Mouse (Mus musculus) lung, adult 2 months (tissue): ENCODE results near the gene Cdh4. TPM values are rescaled to one million over a fixed set of nuclear protein-coding genes. Genes with fewer than 3 reads are reported as not detected.
A peak's percentile ranks its signal among the peaks of the same experiment; 100 is the strongest.

Source experiments
- DNase-seq: peaks from one replicate; pipeline ENCODE4 v3.0.0; 2022
- H3K4me1 ChIP-seq: fragments of 200-500 bp; 2 replicates; pipeline ENCODE4 v1.6.1; 2011; ENCODE audit warnings: low read length; ENCODE audit not compliant: control insufficient read depth, insufficient read depth
- H3K4me3 ChIP-seq: fragments of 200-500 bp; replicated peaks from 2 replicates; pipeline ENCODE3; 2011; ENCODE audit warnings: low read depth, mild to moderate bottlenecking, control low read depth, low read length; ENCODE audit errors: extremely low read depth
- CTCF ChIP-seq: fragments of 200-500 bp; IDR thresholded peaks from 2 replicates; pipeline ENCODE4 v1.5.1; 2011; ENCODE audit warnings: mild to moderate bottlenecking, low read length, control low read depth; ENCODE audit not compliant: insufficient read depth
- POLR2A ChIP-seq: fragments of 200-500 bp; IDR thresholded peaks from 2 replicates; pipeline ENCODE4 v1.6.1; 2011; ENCODE audit warnings: low read depth, mild to moderate bottlenecking, control low read depth, low read length, borderline replicate concordance; ENCODE audit errors: extremely low read depth
- WGBS: fragments of 180-500 bp; shearing (Covaris S2); methylation state at CpG from one replicate; pipeline ENCODE4 v1.1.7; 2018; 5-methylcytosine and 5-hydroxymethylcytosine counted together
- polyA plus RNA-seq: library from polyadenylated mRNA; depleted of rRNA; stranded (reverse); fragments of >200 nt; gene quantifications from 2 replicates; pipeline ENCODE4 v1.2.3, GENCODE M21; 2012

Gene Cdh4
- polyA plus RNA-seq, 1 experiment = 2.0 TPM

GRCm38 (mm10) chr2:179764460-179764859 is 322.2 kb downstream of the Cdh4 start:
- no peak overlapping the region for H3K4me3 ChIP-seq
- no peak for TF ChIP-seq POLR2A
- no peak for TF ChIP-seq CTCF
- no peak for DNase-seq
- H3K4me1 ChIP-seq = no peaks in the 10 kb centered on the region; the same call in 1 of the 2 replicates
- 70% methylated on average over 2 of the region's 2 CpGs for WGBS

- no peak for DNase-seq
- no peak for TF ChIP-seq CTCF
- no peak for TF ChIP-seq POLR2A
- WGBS = 22% methylated on average over 16 of the region's 16 CpGs
- Histone ChIP-seq H3K4me3 (no peak overlapping the region), H3K4me1 (no peaks in the 10 kb centered on the region; the same call in 1 of the 2 replicates)
Measured at GRCm38 (mm10) chr2:179766664-179767526, 324.7 kb downstream of the Cdh4 start.

GRCm38 (mm10) chr2:179767527-179767849 is 325.3 kb downstream of the Cdh4 start:
- no peak for DNase-seq
- WGBS = 28% methylated on average over 9 of the region's 9 CpGs
- Histone ChIP-seq H3K4me1 (no peaks in the 10 kb centered on the region; the same call in 1 of the 2 replicates), H3K4me3 (no peak overlapping the region)
- TF ChIP-seq POLR2A (no peak), CTCF (no peak)

GRCm38 (mm10) chr2:179769137-179769536 is 326.9 kb downstream of the Cdh4 start:
- peak; percentile 17 for DNase-seq
- WGBS = 40% methylated on average over 5 of the region's 5 CpGs
- TF ChIP-seq CTCF = no peak
- no peak for TF ChIP-seq POLR2A
- Histone ChIP-seq H3K4me3 (no peak overlapping the region), H3K4me1 (no peaks in the 10 kb centered on the region; the same call in 1 of the 2 replicates)

- 57% methylated on average over 8 of the region's 8 CpGs for WGBS
- no peak for DNase-seq
- no peak overlapping the region for H3K4me3 ChIP-seq
- TF ChIP-seq POLR2A (no peak), CTCF (no peak)
- H3K4me1 ChIP-seq = no peaks in the 10 kb centered on the region; the same call in 1 of the 2 replicates
Measured at GRCm38 (mm10) chr2:179769943-179770342, 327.7 kb downstream of the Cdh4 start.

- TF ChIP-seq POLR2A (no peak), CTCF (no peak)
- Histone ChIP-seq H3K4me1 (no peaks in the 10 kb centered on the region), H3K4me3 (no peak overlapping the region)
- WGBS = 23% methylated on average over 13 of the region's 13 CpGs
- peak; percentile 18 for DNase-seq
Measured at GRCm38 (mm10) chr2:179774440-179775110, 332.3 kb downstream of the Cdh4 start.

GRCm38 (mm10) chr2:179775999-179776705 is 333.9 kb downstream of the Cdh4 start:
- H3K4me1 ChIP-seq = no peaks in the 10 kb centered on the region
- 64% methylated on average over 10 of the region's 10 CpGs for WGBS
- peak; percentile 8 for DNase-seq
- H3K4me3 ChIP-seq = no peak overlapping the region
- TF ChIP-seq POLR2A (no peak), CTCF (no peak)

- TF ChIP-seq CTCF = no peak
- no peak for TF ChIP-seq POLR2A
- 58% methylated on average over 9 of the region's 9 CpGs for WGBS
- Histone ChIP-seq H3K4me1 (no peaks in the 10 kb centered on the region), H3K4me3 (no peak overlapping the region)
- DNase-seq = no peak
Measured at GRCm38 (mm10) chr2:179779266-179779665, 337.0 kb downstream of the Cdh4 start.

- DNase-seq = no peak
- WGBS = 46% methylated on average over 4 of the region's 4 CpGs
- no peak overlapping the region for H3K4me3 ChIP-seq
- TF ChIP-seq CTCF (no peak), POLR2A (no peak)
- H3K4me1 ChIP-seq = no peaks in the 10 kb centered on the region
Measured at GRCm38 (mm10) chr2:179780961-179781360, 338.7 kb downstream of the Cdh4 start.

- no peak for DNase-seq
- TF ChIP-seq CTCF = no peak
- no peak for TF ChIP-seq POLR2A
- H3K4me3 ChIP-seq = no peak overlapping the region
- WGBS = 82% methylated on average over 18 of the region's 18 CpGs
- no peaks in the 10 kb centered on the region for H3K4me1 ChIP-seq
Measured at GRCm38 (mm10) chr2:179787256-179787655, 345.0 kb downstream of the Cdh4 start.

GRCm38 (mm10) chr2:179787797-179788196 is 345.6 kb downstream of the Cdh4 start:
- Histone ChIP-seq H3K4me3 (no peak overlapping the region), H3K4me1 (no peaks in the 10 kb centered on the region)
- DNase-seq = no peak
- TF ChIP-seq POLR2A (no peak), CTCF (no peak)
- WGBS = 74% methylated on average over 5 of the region's 5 CpGs
